In the genomic region with DNA sequence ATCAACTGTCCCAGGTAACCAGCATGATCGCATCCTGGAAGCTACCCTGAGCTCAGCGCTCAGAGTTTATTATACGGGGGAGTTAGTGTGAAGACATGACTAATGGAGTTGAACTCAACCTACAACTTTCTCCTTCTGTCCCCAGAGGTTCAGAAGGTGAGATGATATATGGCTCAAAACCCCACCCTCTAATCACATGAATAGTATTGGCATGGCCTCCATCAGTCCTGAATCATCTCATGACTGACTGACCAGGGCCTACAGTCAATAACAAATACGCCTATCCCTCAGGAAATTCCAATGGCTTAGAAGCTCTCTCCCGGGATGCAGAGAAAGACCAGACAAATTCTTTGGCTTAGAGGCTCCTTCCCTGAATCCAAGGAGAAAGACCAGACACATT, we compare ENCODE assay signal across 27 mouse cellular contexts.
A peak's percentile ranks its signal among the peaks of the same experiment; 100 is the strongest.
DNase-seq lines count a peak whose midpoint lies in the region; ATAC-seq and TF ChIP-seq lines count a peak whose summit lies in the region.
"Had no signal": no experiment of that assay in that cellular context is flagged by ENCODE, and none has a peak within 500 bp of the region (broad histone marks: within the 10 kb centered on the region; RNA-seq: fewer than 3 reads in every experiment).

No protein-coding gene starts in this region.

- no peaks in the 10 kb centered on the region for H3K27me3 ChIP-seq in intestine, embryonic 14.5 days (replicated peaks; ENCODE audit: control insufficient read depth, insufficient read depth, low read length)
- no peaks in the 10 kb centered on the region for H3K27me3 ChIP-seq in intestine, postnatal 0 days (replicated peaks; ENCODE audit: control insufficient read depth, insufficient read depth, low read length)
- H3K27me3 ChIP-seq in stomach, postnatal 0 days (ENCODE audit: control insufficient read depth, insufficient read depth, low read length), result no peaks in the 10 kb centered on the region
- H3K27me3 ChIP-seq in hindbrain, embryonic 13.5 days, result no peaks in the 10 kb centered on the region
- H3K27me3 ChIP-seq: CH12.LX; embryonic facial prominence, embryonic 12.5 days; forebrain, embryonic 12.5 days; forebrain, embryonic 15.5 days had no signal

- no peaks in the 10 kb centered on the region for H3K36me3 ChIP-seq in intestine, embryonic 14.5 days (ENCODE audit: control insufficient read depth, insufficient read depth, low read length)
- no peaks in the 10 kb centered on the region for H3K36me3 ChIP-seq in intestine, postnatal 0 days (ENCODE audit: control insufficient read depth, insufficient read depth)
- no peaks in the 10 kb centered on the region for H3K36me3 ChIP-seq in stomach, postnatal 0 days (ENCODE audit: control insufficient read depth, insufficient read depth, low read length)
- H3K36me3 ChIP-seq in hindbrain, embryonic 13.5 days, result no peaks in the 10 kb centered on the region
- H3K36me3 ChIP-seq: embryonic facial prominence, embryonic 10.5 days; embryonic facial prominence, embryonic 12.5 days; forebrain, embryonic 10.5 days; forebrain, embryonic 12.5 days; forebrain, embryonic 15.5 days; G1E had no signal

- no peaks in the 10 kb centered on the region for H3K9me3 ChIP-seq in intestine, embryonic 14.5 days (ENCODE audit: control insufficient read depth, low read length)
- H3K9me3 ChIP-seq in intestine, postnatal 0 days (ENCODE audit: control insufficient read depth), result no peaks in the 10 kb centered on the region
- no peaks in the 10 kb centered on the region for H3K9me3 ChIP-seq in stomach, postnatal 0 days (ENCODE audit: control insufficient read depth, low read length)
- H3K9me3 ChIP-seq in hindbrain, embryonic 13.5 days, result no peaks in the 10 kb centered on the region
- H3K9me3 ChIP-seq: embryonic facial prominence, embryonic 10.5 days; embryonic facial prominence, embryonic 12.5 days; forebrain, embryonic 10.5 days; forebrain, embryonic 12.5 days; forebrain, embryonic 15.5 days; G1E had no signal

- no peak for TF ChIP-seq CTCF in intestine, postnatal 0 days (IDR thresholded peaks at IDR 0.05; ENCODE audit: low read depth)
- TF ChIP-seq CTCF in stomach, postnatal 0 days (IDR thresholded peaks at IDR 0.05; ENCODE audit: low read depth), result no peak

- ATAC-seq in intestine, embryonic 14.5 days (replicated peaks; ENCODE audit: low FRiP score, low TSS enrichment, low read depth), result 0 out of 2 replicates have a peak, but pooled peaks have one; percentile 19
- no peak for ATAC-seq in intestine, postnatal 0 days
- ATAC-seq in stomach, postnatal 0 days (ENCODE audit: low FRiP score, low TSS enrichment), result no peak
- no peak for ATAC-seq in hindbrain, embryonic 13.5 days (ENCODE audit: low FRiP score)
- no peak for ATAC-seq in cerebellum, adult (ENCODE audit: insufficient number of reproducible peaks, low FRiP score, low TSS enrichment)
- ATAC-seq: CD4-positive, CD25-positive, alpha-beta regulatory T cell, adult 4 months; forebrain, embryonic 15.5 days; forebrain, postnatal 0 days had no signal

- DNase-seq in intestine, embryonic 14.5 days (ENCODE audit: low spot score), result no peak
- DNase-seq in 3T3-L1 (ENCODE audit: low read depth, low spot score), result peak; percentile 66
- peak; percentile 79 for DNase-seq in NIH3T3 (ENCODE audit: low read depth)
- DNase-seq in stomach, postnatal 0 days (ENCODE audit: low spot score), result no peak
- no peak for DNase-seq in right cerebral cortex, postnatal 10 days (ENCODE audit: low spot score in 2 of 2)
- DNase-seq: adrenal gland, adult 2 months; adrenal gland, postnatal 10 days; adrenal gland, postnatal 25 days; B cell, adult 2 months; cerebellum, adult 11-12 months; cerebellum, adult 2 months; cerebellum, adult 9-10 months; cerebellum, postnatal 10 days; cerebellum, postnatal 25 days; forebrain, postnatal 0 days had no signal

- H3K4me2 ChIP-seq in intestine, embryonic 14.5 days (ENCODE audit: low read length), result no peak overlapping the region
- H3K4me2 ChIP-seq in intestine, postnatal 0 days (replicated peaks; ENCODE audit: low read depth), result no peak overlapping the region
- H3K4me2 ChIP-seq in stomach, postnatal 0 days (replicated peaks; ENCODE audit: low read depth), result no peak overlapping the region
- H3K4me2 ChIP-seq in hindbrain, embryonic 13.5 days, result no peak overlapping the region
- H3K4me2 ChIP-seq: embryonic facial prominence, embryonic 12.5 days; forebrain, embryonic 12.5 days; forebrain, embryonic 15.5 days had no signal

- H3K4me1 ChIP-seq in intestine, embryonic 14.5 days (replicated peaks; ENCODE audit: control insufficient read depth, insufficient read depth, low read length), result no peaks in the 10 kb centered on the region; the same call in 1 of the 2 replicates
- H3K4me1 ChIP-seq in intestine, postnatal 0 days (replicated peaks; ENCODE audit: control insufficient read depth, insufficient read depth, low read length), result no peaks in the 10 kb centered on the region
- H3K4me1 ChIP-seq in stomach, postnatal 0 days (replicated peaks; ENCODE audit: control insufficient read depth, insufficient read depth), result no peaks in the 10 kb centered on the region
- no peaks in the 10 kb centered on the region for H3K4me1 ChIP-seq in hindbrain, embryonic 13.5 days (replicated peaks)
- H3K4me1 ChIP-seq: embryonic facial prominence, embryonic 12.5 days; forebrain, embryonic 10.5 days; forebrain, embryonic 12.5 days; forebrain, embryonic 15.5 days had no signal

- no peak overlapping the region for H3K4me3 ChIP-seq in intestine, embryonic 14.5 days (ENCODE audit: low read depth, low read length)
- no peak overlapping the region for H3K4me3 ChIP-seq in intestine, postnatal 0 days (ENCODE audit: low read depth, low read length)
- H3K4me3 ChIP-seq in stomach, postnatal 0 days (ENCODE audit: low read depth, low read length), result no peak overlapping the region
- no peak overlapping the region for H3K4me3 ChIP-seq in hindbrain, embryonic 13.5 days
- H3K4me3 ChIP-seq: embryonic facial prominence, embryonic 10.5 days; embryonic facial prominence, embryonic 12.5 days; erythroblast, embryonic 14.5 days; forebrain, embryonic 10.5 days; forebrain, embryonic 12.5 days; forebrain, embryonic 15.5 days had no signal

- no peak overlapping the region for H3K27ac ChIP-seq in intestine, embryonic 14.5 days (ENCODE audit: low read depth)
- no peak overlapping the region for H3K27ac ChIP-seq in intestine, postnatal 0 days (ENCODE audit: low read depth, low read length)
- no peak overlapping the region for H3K27ac ChIP-seq in stomach, postnatal 0 days (replicated peaks)
- no peak overlapping the region for H3K27ac ChIP-seq in hindbrain, embryonic 13.5 days
- H3K27ac ChIP-seq: embryonic facial prominence, embryonic 10.5 days; embryonic facial prominence, embryonic 12.5 days; forebrain, embryonic 10.5 days; forebrain, embryonic 12.5 days; forebrain, embryonic 15.5 days had no signal

- H3K9ac ChIP-seq in intestine, embryonic 14.5 days (ENCODE audit: low read length), result no peak overlapping the region
- H3K9ac ChIP-seq in intestine, postnatal 0 days (ENCODE audit: low read depth, low read length), result no peak overlapping the region
- no peak overlapping the region for H3K9ac ChIP-seq in stomach, postnatal 0 days (ENCODE audit: low read length)
- no peak overlapping the region for H3K9ac ChIP-seq in hindbrain, embryonic 13.5 days
- H3K9ac ChIP-seq: embryonic facial prominence, embryonic 12.5 days; forebrain, embryonic 12.5 days; forebrain, embryonic 15.5 days; forebrain, postnatal 0 days had no signal

- peak; percentile 36 for TF ChIP-seq EP300 in stomach, postnatal 0 days (optimal IDR thresholded peaks at IDR 0.05)

- 76% methylated on average over 5 of the region's 5 CpGs for WGBS in intestine, embryonic 14.5 days
- 76% methylated on average over 5 of the region's 5 CpGs for WGBS in intestine, postnatal 0 days
- 72% methylated on average over 5 of the region's 5 CpGs for WGBS in stomach, postnatal 0 days
- 88% methylated on average over 5 of the region's 5 CpGs for WGBS in hindbrain, embryonic 13.5 days

Comparison
In these comparisons a context has a peak if more than half of its experiments do, and no peak if none do; other contexts are left out.
1. DNase-seq: peak in 3T3-L1 (single experiment) and NIH3T3 (single experiment); none in intestine, embryonic 14.5 days (single experiment), stomach, postnatal 0 days (single experiment) and right cerebral cortex, postnatal 10 days (0 of 2).